In the genomic region with DNA sequence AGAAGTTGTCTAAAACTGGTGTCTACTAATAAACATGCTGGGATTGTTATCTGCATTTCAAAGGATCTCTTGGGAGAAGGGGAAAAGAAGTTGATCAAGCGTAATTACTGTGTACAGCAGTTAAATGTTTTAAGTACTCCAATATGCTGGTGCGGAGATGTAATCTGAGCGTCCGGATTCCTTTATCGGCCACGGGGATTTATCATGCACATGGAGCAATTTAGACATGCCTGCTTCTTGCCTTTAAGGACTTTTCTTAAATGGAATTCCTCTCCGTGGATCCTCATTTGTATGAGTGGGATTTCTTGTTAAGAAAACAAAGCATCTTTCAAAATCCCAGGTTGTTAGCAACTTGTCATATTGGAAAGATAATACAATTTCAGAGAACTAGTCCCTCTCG, we compare ENCODE assay signal across 26 mouse cellular contexts.
A peak's percentile ranks its signal among the peaks of the same experiment; 100 is the strongest.
DNase-seq lines count a peak whose midpoint lies in the region; ATAC-seq and TF ChIP-seq lines count a peak whose summit lies in the region.
"Had no signal": no experiment of that assay in that cellular context is flagged by ENCODE, and none has a peak within 500 bp of the region (broad histone marks: within the 10 kb centered on the region; RNA-seq: fewer than 3 reads in every experiment).

No protein-coding gene starts in this region.

- no peak for TF ChIP-seq CTCF in liver, postnatal 0 days (IDR thresholded peaks at IDR 0.05; ENCODE audit: low read depth)

- peak; percentile 29 for DNase-seq in embryo, embryonic 10.5 days (ENCODE audit: low spot score)
- DNase-seq in embryo, embryonic 10 days (ENCODE audit: low spot score) = no peak
- DNase-seq in R1 (ENCODE audit: low read depth, low spot score) = peak; percentile 8
- DNase-seq in embryonic facial prominence, embryonic 10.5 days (ENCODE audit: low spot score) = peak; percentile 43
- DNase-seq in embryonic facial prominence, embryonic 14.5 days (ENCODE audit: low spot score) = peak; percentile 60
- DNase-seq in liver, postnatal 0 days = no peak
- DNase-seq: adrenal gland, adult 2 months; adrenal gland, postnatal 10 days; adrenal gland, postnatal 25 days; B cell, adult 2 months; cerebellum, adult 11 months; cerebellum, adult 2 months; cerebellum, adult 9-10 months; cerebellum, postnatal 10 days; cerebellum, postnatal 25 days; forebrain, postnatal 0 days had no signal

- 42% methylated on average over 8 of the region's 8 CpGs for WGBS in embryonic facial prominence, embryonic 10.5 days
- 28% methylated on average over 8 of the region's 8 CpGs for WGBS in embryonic facial prominence, embryonic 14.5 days
- WGBS in liver, postnatal 0 days (ENCODE audit: insufficient replicate concordance) = 80% methylated on average over 8 of the region's 8 CpGs
- WGBS in forebrain, embryonic 16.5 days = 42% methylated on average over 8 of the region's 8 CpGs

- H3K36me3 ChIP-seq in embryonic facial prominence, embryonic 10.5 days (replicated peaks) = no peaks in the 10 kb centered on the region
- H3K36me3 ChIP-seq in embryonic facial prominence, embryonic 14.5 days (ENCODE audit: control insufficient read depth, insufficient read depth, low read length) = no peaks in the 10 kb centered on the region
- H3K36me3 ChIP-seq in liver, postnatal 0 days (replicated peaks; ENCODE audit: insufficient read depth, low read length) = no peaks in the 10 kb centered on the region
- no peaks in the 10 kb centered on the region for H3K36me3 ChIP-seq in forebrain, embryonic 16.5 days (ENCODE audit: control insufficient read depth, insufficient read depth)
- H3K36me3 ChIP-seq: embryonic facial prominence, embryonic 12.5 days; embryonic facial prominence, embryonic 15.5 days; forebrain, embryonic 10.5 days; forebrain, embryonic 12.5 days; G1E had no signal

- H3K9me3 ChIP-seq in embryonic facial prominence, embryonic 10.5 days = no peaks in the 10 kb centered on the region
- H3K9me3 ChIP-seq in embryonic facial prominence, embryonic 14.5 days (ENCODE audit: control insufficient read depth, low read length) = no peaks in the 10 kb centered on the region
- H3K9me3 ChIP-seq in liver, postnatal 0 days (ENCODE audit: low read length) = no peaks in the 10 kb centered on the region
- no peaks in the 10 kb centered on the region for H3K9me3 ChIP-seq in forebrain, embryonic 16.5 days (ENCODE audit: control insufficient read depth, low read length)
- H3K9me3 ChIP-seq: embryonic facial prominence, embryonic 12.5 days; embryonic facial prominence, embryonic 15.5 days; forebrain, embryonic 10.5 days; forebrain, embryonic 12.5 days had no signal

- H3K4me3 ChIP-seq in embryonic facial prominence, embryonic 10.5 days = no peak overlapping the region
- no peak overlapping the region for H3K4me3 ChIP-seq in embryonic facial prominence, embryonic 14.5 days (ENCODE audit: low read depth, low read length)
- no peak overlapping the region for H3K4me3 ChIP-seq in liver, postnatal 0 days (ENCODE audit: low read depth, low read length)
- H3K4me3 ChIP-seq in forebrain, embryonic 16.5 days (replicated peaks; ENCODE audit: low read length) = no peak overlapping the region
- H3K4me3 ChIP-seq: embryonic facial prominence, embryonic 12.5 days; embryonic facial prominence, embryonic 15.5 days; erythroblast, embryonic 14.5 days; forebrain, embryonic 10.5 days; forebrain, embryonic 12.5 days had no signal

- no peak for TF ChIP-seq EP300 in liver, postnatal 0 days (IDR thresholded peaks at IDR 0.05; ENCODE audit: low read depth)

- no peak overlapping the region for H3K9ac ChIP-seq in embryonic facial prominence, embryonic 14.5 days (ENCODE audit: low read depth, low read length)
- H3K9ac ChIP-seq in liver, postnatal 0 days (replicated peaks) = no peak overlapping the region
- H3K9ac ChIP-seq in forebrain, embryonic 16.5 days (replicated peaks; ENCODE audit: low read depth, low read length) = no peak overlapping the region
- H3K9ac ChIP-seq: embryonic facial prominence, embryonic 12.5 days; embryonic facial prominence, embryonic 15.5 days; forebrain, embryonic 12.5 days; forebrain, postnatal 0 days had no signal

- ATAC-seq in embryonic facial prominence, embryonic 14.5 days (ENCODE audit: low read depth) = no peak
- ATAC-seq in liver, postnatal 0 days = no peak
- ATAC-seq in forebrain, embryonic 16.5 days = no peak
- ATAC-seq: CD4-positive, CD25-positive, alpha-beta regulatory T cell, adult 4 months; forebrain, embryonic 14.5 days; forebrain, postnatal 0 days; Patski had no signal

- H3K27me3 ChIP-seq in embryonic facial prominence, embryonic 10.5 days (replicated peaks; ENCODE audit: low read depth, poor library complexity, severe bottlenecking) = peaks cover 24% of the 10 kb centered on the region
- H3K27me3 ChIP-seq in embryonic facial prominence, embryonic 14.5 days (replicated peaks; ENCODE audit: control insufficient read depth, insufficient read depth, low read length) = no peaks in the 10 kb centered on the region
- no peaks in the 10 kb centered on the region for H3K27me3 ChIP-seq in liver, postnatal 0 days (ENCODE audit: insufficient read depth, low read length)
- H3K27me3 ChIP-seq in forebrain, embryonic 16.5 days (replicated peaks; ENCODE audit: control insufficient read depth, insufficient read depth, low read length) = 0 out of 2 replicates have a peak, but pooled peaks cover 2% of the 10 kb centered on the region
- H3K27me3 ChIP-seq: embryonic facial prominence, embryonic 12.5 days; embryonic facial prominence, embryonic 15.5 days; forebrain, embryonic 12.5 days had no signal

- H3K4me2 ChIP-seq in embryonic facial prominence, embryonic 14.5 days (ENCODE audit: low read depth, low read length) = no peak overlapping the region
- H3K4me2 ChIP-seq in liver, postnatal 0 days (ENCODE audit: low read depth, low read length) = no peak overlapping the region
- no peak overlapping the region for H3K4me2 ChIP-seq in forebrain, embryonic 16.5 days (ENCODE audit: low read length)
- H3K4me2 ChIP-seq: embryonic facial prominence, embryonic 15.5 days; forebrain, embryonic 12.5 days had no signal

- peaks cover 34% of the 10 kb centered on the region for H3K4me1 ChIP-seq in embryonic facial prominence, embryonic 10.5 days
- H3K4me1 ChIP-seq in embryonic facial prominence, embryonic 14.5 days (ENCODE audit: control insufficient read depth, insufficient read depth, low read length) = no peaks in the 10 kb centered on the region
- H3K4me1 ChIP-seq in liver, postnatal 0 days (ENCODE audit: insufficient read depth) = no peaks in the 10 kb centered on the region
- H3K4me1 ChIP-seq in forebrain, embryonic 16.5 days (replicated peaks; ENCODE audit: control insufficient read depth, insufficient read depth, low read length) = peaks cover 7% of the 10 kb centered on the region; the same call in 1 of the 2 replicates

- no peak overlapping the region for H3K27ac ChIP-seq in embryonic facial prominence, embryonic 10.5 days (replicated peaks)
- H3K27ac ChIP-seq in embryonic facial prominence, embryonic 14.5 days (replicated peaks; ENCODE audit: low read depth, low read length) = no peak overlapping the region
- no peak overlapping the region for H3K27ac ChIP-seq in liver, postnatal 0 days (ENCODE audit: low read depth)
- no peak overlapping the region for H3K27ac ChIP-seq in forebrain, embryonic 16.5 days (ENCODE audit: low read length)
- H3K27ac ChIP-seq: embryonic facial prominence, embryonic 12.5 days; embryonic facial prominence, embryonic 15.5 days; forebrain, embryonic 10.5 days; forebrain, embryonic 12.5 days had no signal

Comparison
In these comparisons a context has a peak if more than half of its experiments do, and no peak if none do; other contexts are left out.
1. DNase-seq: peak in embryo, embryonic 10.5 days (single experiment), R1 (single experiment), embryonic facial prominence, embryonic 10.5 days (single experiment) and embryonic facial prominence, embryonic 14.5 days (single experiment); none in embryo, embryonic 10 days (single experiment) and liver, postnatal 0 days (single experiment).